Mouse (Mus musculus) intestine, postnatal 0 days (tissue): ENCODE data around the gene Skint6. TPM values are rescaled to one million over a fixed set of nuclear protein-coding genes. Genes with fewer than 3 reads are reported as not detected.
A peak's percentile ranks its signal among the peaks of the same experiment; 100 is the strongest.

Experiments
- ATAC-seq: fragments of 200-750 bp; cut with Nextera tagmentation; 2 replicates; pipeline ENCODE4 v1.8.0; 2017; ENCODE audit warnings: mild to moderate bottlenecking, moderate TSS enrichment, moderate library complexity
- H3K27ac ChIP-seq: fragments of 300-500 bp; sonication (generic); 2 replicates; pipeline ENCODE4 v1.5.1; 2014; ENCODE audit warnings: mild to moderate bottlenecking, low read depth, low read length, moderate library complexity
- H3K27me3 ChIP-seq: fragments of 300-500 bp; sonication (generic); replicated peaks from 2 replicates; pipeline ENCODE4 v1.6.1; 2014; ENCODE audit warnings: low read length, mixed read lengths; ENCODE audit not compliant: control insufficient read depth, insufficient read depth
- H3K36me3 ChIP-seq: fragments of 300-500 bp; sonication (generic); 2 replicates; pipeline ENCODE4 v1.6.1; 2014; ENCODE audit warnings: mild to moderate bottlenecking, moderate library complexity; ENCODE audit not compliant: control insufficient read depth, insufficient read depth
- H3K4me1 ChIP-seq: fragments of 300-500 bp; sonication (generic); replicated peaks from 2 replicates; pipeline ENCODE4 v1.6.1; 2014; ENCODE audit warnings: antibody characterized with exemption, low read length, mixed read lengths; ENCODE audit not compliant: control insufficient read depth, insufficient read depth
- H3K4me2 ChIP-seq: fragments of 300-500 bp; sonication (generic); replicated peaks from 2 replicates; pipeline ENCODE4 v1.6.1; 2014; ENCODE audit warnings: low read depth, mild to moderate bottlenecking, moderate library complexity
- H3K4me3 ChIP-seq: fragments of 300-500 bp; sonication (generic); 2 replicates; pipeline ENCODE4 v1.5.1; 2014; ENCODE audit warnings: low read depth, low read length
- H3K9ac ChIP-seq: fragments of 300-500 bp; sonication (generic); 2 replicates; pipeline ENCODE4 v1.6.1; 2014; ENCODE audit warnings: mild to moderate bottlenecking, low read depth, low read length
- H3K9me3 ChIP-seq: fragments of 300-500 bp; sonication (generic); 2 replicates; pipeline ENCODE4 v1.6.1; 2016; ENCODE audit warnings: mixed run types; ENCODE audit not compliant: control insufficient read depth
- CTCF ChIP-seq: sonication (generic); IDR thresholded peaks from 2 replicates; pipeline ENCODE4 v1.5.1; 2016; ENCODE audit warnings: low read depth, mild to moderate bottlenecking, control low read depth, antibody characterized with exemption, moderate library complexity
- WGBS: fragments of 180-500 bp; shearing (Covaris S2); extraction: QIAGEN DNeasy Blood & Tissue Kit; methylation state at CpG from one replicate; pipeline ENCODE4 v1.1.7; 2014; 5-methylcytosine and 5-hydroxymethylcytosine counted together
- polyA plus RNA-seq: library from polyadenylated mRNA; unstranded; fragments of >200 nt; fragmentation: Nextera tagmentation; extraction: Ambion mirVana; gene quantifications from 2 replicates; pipeline ENCODE4 v1.2.1, GENCODE M21; 2015

The Skint6 gene
- polyA plus RNA-seq, 1 experiment from 2014 or later = not detected

DNA sequence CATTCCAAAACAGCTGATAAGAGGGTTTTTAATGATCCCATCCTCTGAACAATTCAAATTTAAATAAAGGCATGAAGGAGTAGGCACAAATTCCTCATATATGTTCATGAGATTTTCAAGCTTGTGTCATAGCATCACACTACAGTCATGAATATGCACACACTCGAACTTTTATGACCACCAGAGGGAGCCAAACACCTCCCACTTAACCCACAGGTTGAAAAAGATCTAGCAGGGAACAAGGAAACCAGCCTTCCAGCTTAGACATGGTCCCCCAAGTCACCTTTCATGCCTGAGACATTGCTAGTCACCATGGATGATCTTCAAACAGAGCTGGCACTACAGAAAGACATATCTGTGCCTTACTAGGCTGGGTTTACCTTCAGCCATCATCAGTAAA lies 496.1 kb downstream of the Skint6 start:
- Histone ChIP-seq H3K27ac (no peak overlapping the region), H3K4me3 (no peak overlapping the region), H3K36me3 (no peaks in the 10 kb centered on the region), H3K4me1 (no peaks in the 10 kb centered on the region), H3K27me3 (no peaks in the 10 kb centered on the region), H3K9me3 (0 out of 2 replicates have a peak, but pooled peaks cover 7% of the 10 kb centered on the region), H3K9ac (no peak overlapping the region), H3K4me2 (no peak overlapping the region)
- peak; percentile 75 for TF ChIP-seq CTCF
- 0% methylated on average over 1 of the region's 1 CpGs for WGBS
- no peak for ATAC-seq

DNA sequence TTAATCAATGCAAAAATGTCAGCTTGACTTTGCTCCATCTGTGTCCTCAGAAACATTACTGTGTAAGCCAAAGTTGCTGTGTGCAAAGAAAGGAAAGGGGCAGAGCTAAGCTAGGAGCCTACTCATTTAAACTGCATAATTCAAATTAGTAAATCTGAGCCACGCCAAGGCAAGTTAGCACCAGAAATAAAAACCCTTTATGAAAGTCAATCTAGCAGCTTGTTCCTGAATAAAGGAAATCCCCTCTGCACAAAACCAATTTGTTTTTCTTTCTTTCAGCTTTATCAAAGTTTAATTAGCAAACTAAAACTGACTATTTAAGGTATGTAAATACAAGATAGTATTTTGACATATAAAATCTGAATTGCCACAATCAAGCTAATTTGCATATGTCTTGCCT lies 512.0 kb downstream of the Skint6 start, which contains the start of gene Skint10:
Skint10 (minus strand) TSS at position 101 of the 400 bp plus-strand sequence.
- H3K27ac ChIP-seq = no peak within 1 kb of the TSS
- no peaks in the 10 kb centered on the region for H3K4me1 ChIP-seq
- 60% methylated on average over 1 of the region's 1 CpGs for WGBS
- H3K4me3 ChIP-seq = no peak within 1 kb of the TSS
- ATAC-seq = no peak
- H3K9ac ChIP-seq = no peak within 1 kb of the TSS
- H3K27me3 ChIP-seq = no peaks in the 10 kb centered on the region
- no peak within 1 kb of the TSS for H3K4me2 ChIP-seq
- no peaks in the 10 kb centered on the region for H3K9me3 ChIP-seq
- no peaks in the 10 kb centered on the region for H3K36me3 ChIP-seq
- TF ChIP-seq CTCF = no peak
